Mouse (Mus musculus) adrenal gland, postnatal 10 days (tissue): ENCODE results near the gene Mast4. TPM values are rescaled to one million over a fixed set of nuclear protein-coding genes. Genes with fewer than 3 reads are reported as not detected.

Experiments
- DNase-seq: peaks from one replicate; pipeline ENCODE4 v3.0.0; 2021; ENCODE audit warnings: mixed read lengths
- total RNA-seq, 2 experiments: library from RNA; stranded (reverse); gene quantifications; 2 replicates each; pipeline ENCODE4 v1.2.3; 2021

Gene Mast4
- total RNA-seq, 2 experiments from 2014 or later, result 38.8 to 58.3 TPM

GRCm38 (mm10) chr13:102889537-102889936 lies 444.8 kb downstream of the Mast4 start:
- DNase-seq, result no peak

GRCm38 (mm10) chr13:102888895-102889490 lies 445.3 kb downstream of the Mast4 start:
- no peak for DNase-seq

- no peak for DNase-seq
These were observed 446.1 kb downstream of the Mast4 start for GRCm38 (mm10) chr13:102888211-102888610.

GRCm38 (mm10) chr13:102887534-102887933 lies 446.8 kb downstream of the Mast4 start:
- no peak for DNase-seq

GRCm38 (mm10) chr13:102886788-102887187 lies 447.5 kb downstream of the Mast4 start:
- DNase-seq, result no peak

GRCm38 (mm10) chr13:102886147-102886546 lies 448.1 kb downstream of the Mast4 start:
- DNase-seq, result no peak

- DNase-seq, result no peak
These were observed 453.8 kb downstream of the Mast4 start for GRCm38 (mm10) chr13:102880381-102881076.

- DNase-seq, result no peak
These were observed 455.7 kb downstream of the Mast4 start for GRCm38 (mm10) chr13:102878631-102879030.

GRCm38 (mm10) chr13:102877766-102878325 lies 456.5 kb downstream of the Mast4 start:
- DNase-seq, result no peak

- DNase-seq, result peak; percentile 51
These were observed 457.1 kb downstream of the Mast4 start for GRCm38 (mm10) chr13:102877154-102877553.

- DNase-seq, result no peak
These were observed 458.8 kb downstream of the Mast4 start for GRCm38 (mm10) chr13:102875520-102875919.

GRCm38 (mm10) chr13:102875144-102875476 lies 459.2 kb downstream of the Mast4 start:
- no peak for DNase-seq

- peak; percentile 61 for DNase-seq
These were observed 459.7 kb downstream of the Mast4 start for GRCm38 (mm10) chr13:102874465-102875143.

- no peak for DNase-seq
These were observed 460.8 kb downstream of the Mast4 start for GRCm38 (mm10) chr13:102873412-102874016.

- DNase-seq, result no peak
These were observed 462.8 kb downstream of the Mast4 start for GRCm38 (mm10) chr13:102871380-102872104.

- no peak for DNase-seq
These were observed 464.8 kb downstream of the Mast4 start for GRCm38 (mm10) chr13:102869541-102869940.

- no peak for DNase-seq
These were observed 467.5 kb downstream of the Mast4 start for GRCm38 (mm10) chr13:102866816-102867215.

- DNase-seq, result peak; percentile 56
These were observed 468.1 kb downstream of the Mast4 start for GRCm38 (mm10) chr13:102865971-102866724.

GRCm38 (mm10) chr13:102865494-102865893 lies 468.8 kb downstream of the Mast4 start:
- DNase-seq, result no peak

- no peak for DNase-seq
These were observed 469.5 kb downstream of the Mast4 start for GRCm38 (mm10) chr13:102864840-102865239.

GRCm38 (mm10) chr13:102864079-102864478 lies 470.2 kb downstream of the Mast4 start:
- DNase-seq, result no peak
